8 mouse cellular contexts compared by ENCODE assay signal in genomic region chr11:117199282-117200175, GRCm38 (mm10). TPM values are rescaled to one million over a fixed set of nuclear protein-coding genes. Genes with fewer than 3 reads are reported as not detected.
DNase-seq lines count a peak whose midpoint lies in the region; ATAC-seq and TF ChIP-seq lines count a peak whose summit lies in the region.

Gene Sept9 (plus strand): TSS chr11:117199661.

- peaks cover 4% of the 10 kb centered on the region; the same call in 1 of the 2 replicates for H3K4me1 ChIP-seq in forebrain, embryonic 14.5 days (ENCODE audit: control insufficient read depth, insufficient read depth, low read length)
- peaks cover 10% of the 10 kb centered on the region for H3K4me1 ChIP-seq in hindbrain, embryonic 13.5 days (replicated peaks)
- no peaks in the 10 kb centered on the region; the same call in 1 of the 2 replicates for H3K4me1 ChIP-seq in stomach, postnatal 0 days (replicated peaks; ENCODE audit: control insufficient read depth, insufficient read depth)

- ATAC-seq in forebrain, embryonic 14.5 days = no peak
- no peak for ATAC-seq in hindbrain, embryonic 13.5 days (ENCODE audit: low FRiP score)
- peak; percentile 48 for ATAC-seq in stomach, postnatal 0 days (ENCODE audit: low FRiP score, low TSS enrichment)

- DNase-seq in CD4-positive helper T cell, adult 2 months (ENCODE audit: low read depth, low spot score) = peak; percentile 30
- DNase-seq in adrenal gland, adult 2 months = peak; percentile 58
- DNase-seq in forebrain, embryonic 14.5 days (ENCODE audit: low spot score) = no peak
- DNase-seq in left cerebral cortex, postnatal 10 days (ENCODE audit: extremely low spot score in 1 of 2, low spot score in 2 of 2) = no peak
- DNase-seq in stomach, postnatal 0 days (ENCODE audit: low spot score) = peak; percentile 75
- no peak for DNase-seq in frontal cortex, postnatal 10 days (ENCODE audit: low spot score in 2 of 2)

- H3K27ac ChIP-seq in forebrain, embryonic 14.5 days (ENCODE audit: low read depth, low read length) = no peak within 1 kb of the TSS
- H3K27ac ChIP-seq in hindbrain, embryonic 13.5 days = no peak within 1 kb of the TSS
- peak within 1 kb of the TSS; percentile 48 for H3K27ac ChIP-seq in macrophage
- peak within 1 kb of the TSS; percentile 65 for H3K27ac ChIP-seq in stomach, postnatal 0 days (replicated peaks)

- H3K27me3 ChIP-seq in forebrain, embryonic 14.5 days (replicated peaks; ENCODE audit: control insufficient read depth, insufficient read depth, low read length) = peaks cover 23% of the 10 kb centered on the region
- H3K27me3 ChIP-seq in hindbrain, embryonic 13.5 days = peaks cover 66% of the 10 kb centered on the region
- H3K27me3 ChIP-seq in stomach, postnatal 0 days (ENCODE audit: control insufficient read depth, insufficient read depth, low read length) = no peaks in the 10 kb centered on the region

- H3K79me2 ChIP-seq in macrophage (ENCODE audit: inconsistent target) = no peaks in the 10 kb centered on the region

- no peaks in the 10 kb centered on the region for H3K9me3 ChIP-seq in forebrain, embryonic 14.5 days (replicated peaks; ENCODE audit: control insufficient read depth, low read length)
- H3K9me3 ChIP-seq in hindbrain, embryonic 13.5 days = no peaks in the 10 kb centered on the region
- no peaks in the 10 kb centered on the region for H3K9me3 ChIP-seq in stomach, postnatal 0 days (ENCODE audit: control insufficient read depth, low read length)

- H3K4me2 ChIP-seq in forebrain, embryonic 14.5 days (ENCODE audit: low read length) = peak within 1 kb of the TSS; percentile 57
- peak within 1 kb of the TSS; percentile 60 for H3K4me2 ChIP-seq in hindbrain, embryonic 13.5 days
- H3K4me2 ChIP-seq in stomach, postnatal 0 days (replicated peaks; ENCODE audit: low read depth) = peak within 1 kb of the TSS; percentile 81

- intact Hi-C loops in left cerebral cortex, postnatal 10 days (cut with DNase I) = no loop called here

- WGBS in forebrain, embryonic 14.5 days = under 1% methylated on average over 69 of the region's 70 CpGs
- WGBS in hindbrain, embryonic 13.5 days = under 1% methylated on average over 53 of the region's 70 CpGs
- WGBS in macrophage (ENCODE audit: missing documents) = 26% methylated on average over 64 of the region's 70 CpGs
- WGBS in stomach, postnatal 0 days = 1% methylated on average over 66 of the region's 70 CpGs

- peak within 1 kb of the TSS; percentile 32 for H3K4me3 ChIP-seq in forebrain, embryonic 14.5 days (ENCODE audit: low read depth, low read length)
- H3K4me3 ChIP-seq in hindbrain, embryonic 13.5 days = peak within 1 kb of the TSS; percentile 36
- H3K4me3 ChIP-seq in macrophage (ENCODE audit: inconsistent target) = no peak within 1 kb of the TSS
- peak within 1 kb of the TSS; percentile 48 for H3K4me3 ChIP-seq in stomach, postnatal 0 days (ENCODE audit: low read depth, low read length)

- TF ChIP-seq EP300 in stomach, postnatal 0 days (optimal IDR thresholded peaks at IDR 0.05) = no peak

- no peaks in the 10 kb centered on the region for H3K36me3 ChIP-seq in forebrain, embryonic 14.5 days (ENCODE audit: control insufficient read depth, insufficient read depth, low read length)
- H3K36me3 ChIP-seq in hindbrain, embryonic 13.5 days = no peaks in the 10 kb centered on the region
- no peaks in the 10 kb centered on the region for H3K36me3 ChIP-seq in macrophage (ENCODE audit: inconsistent target)
- no peaks in the 10 kb centered on the region for H3K36me3 ChIP-seq in stomach, postnatal 0 days (ENCODE audit: control insufficient read depth, insufficient read depth, low read length)

- no peak for TF ChIP-seq CTCF in stomach, postnatal 0 days (IDR thresholded peaks at IDR 0.05; ENCODE audit: low read depth)

- H3K9ac ChIP-seq in forebrain, embryonic 14.5 days (ENCODE audit: low read length) = peak within 1 kb of the TSS; percentile 29; the same call in 1 of the 2 replicates
- H3K9ac ChIP-seq in hindbrain, embryonic 13.5 days = peak within 1 kb of the TSS; percentile 58; the same call in 1 of the 2 replicates
- peak within 1 kb of the TSS; percentile 75 for H3K9ac ChIP-seq in stomach, postnatal 0 days (ENCODE audit: low read length)

RNA-seq across cellular contexts. Expression of gene Sept9, which starts in this region (rescaled TPM):
- 100 to 1,000 TPM; 143 to 149 TPM for total RNA-seq in adrenal gland, adult 2 months (2021)
- 46.5 and 53.7 TPM in 2 replicates for polyA plus RNA-seq in adrenal gland, adult 2 months (2012; rRNA removed)
- polyA plus RNA-seq in forebrain, embryonic 14.5 days (2014; fragmentation: Nextera tagmentation; extraction: Ambion mirVana) = 113 and 119 TPM in 2 replicates
- polyA plus RNA-seq in hindbrain, embryonic 13.5 days (2015; fragmentation: Nextera tagmentation; extraction: Ambion mirVana) = 117 and 118 TPM in 2 replicates
- total RNA-seq in left cerebral cortex, postnatal 10 days (2021) = 10 to 100 TPM; 65.0 to 69.0 TPM
- total RNA-seq in macrophage (2018; cell fraction: chromatin; rRNA removed) = 10 to 100 TPM in 22 of 26 experiments, 1 to 10 TPM in 4; 6.2 to 73.5 (median 27.9) TPM
- total RNA-seq in macrophage (2018; cell fraction: cytosol; rRNA removed) = 100 to 1,000 TPM in 23 of 26 experiments, 10 to 100 TPM in 3; 84.1 to 154 (median 126) TPM
- total RNA-seq in macrophage (2018; cell fraction: nucleus; rRNA removed) = 100 to 1,000 TPM in 2 of 26 experiments, 10 to 100 TPM in 24; 17.7 to 108 (median 42.6) TPM
- 90.3 to 214 TPM (median 173 TPM) in 3 replicates for polyA plus RNA-seq in macrophage (2018)
- polyA plus RNA-seq in stomach, postnatal 0 days (2015; fragmentation: Nextera tagmentation; extraction: Ambion mirVana) = 42.9 and 46.2 TPM in 2 replicates

Comparison
In these comparisons a context has a peak if more than half of its experiments do, and no peak if none do; other contexts are left out.
1. DNase-seq: peak in CD4-positive helper T cell, adult 2 months (single experiment), adrenal gland, adult 2 months (single experiment) and stomach, postnatal 0 days (single experiment); none in forebrain, embryonic 14.5 days (single experiment), left cerebral cortex, postnatal 10 days (0 of 2) and frontal cortex, postnatal 10 days (0 of 2).
2. H3K27ac ChIP-seq: peak in macrophage (single experiment) and stomach, postnatal 0 days (single experiment); none in forebrain, embryonic 14.5 days (single experiment) and hindbrain, embryonic 13.5 days (single experiment).
3. Peak in every context shown above with its lines, with median percentiles within 50 percentile points of each other: H3K4me2 ChIP-seq and H3K9ac ChIP-seq.